Mouse (Mus musculus): ENCODE data around the gene Gm128. TPM values are rescaled to one million over a fixed set of nuclear protein-coding genes. Genes with fewer than 3 reads are reported as not detected.

Gene Gm128
- polyA plus RNA-seq, 1 experiment from 2014 or later: not detected

DNA sequence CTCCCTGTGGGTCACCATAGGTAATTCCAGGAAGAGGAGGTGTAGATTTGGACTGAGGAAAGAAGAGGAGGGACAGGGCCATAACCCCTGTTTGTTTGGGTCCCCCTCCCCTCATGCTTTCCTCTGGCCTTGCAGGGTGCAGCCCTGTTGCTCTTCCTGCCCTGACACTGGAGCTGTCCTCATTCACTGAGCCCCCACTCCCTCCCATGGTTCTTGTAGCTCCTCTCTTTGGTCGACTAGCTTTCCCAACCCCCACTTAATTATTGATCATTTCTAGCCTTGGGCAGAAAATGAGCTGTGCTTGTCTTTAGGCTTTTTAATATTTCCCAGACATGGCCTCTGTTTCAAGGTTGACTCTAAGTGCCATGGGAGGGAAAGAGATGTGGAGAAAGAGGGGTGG, 42.7 kb upstream of the Gm128 start:
- Histone ChIP-seq H3K27ac (ENCODE audit: low read depth, low read length) (0 out of 2 replicates have a peak overlapping the region, but pooled peaks have one; percentile 95), H3K4me1 (ENCODE audit: control insufficient read depth, insufficient read depth, low read length) (peaks cover 11% of the 10 kb centered on the region), H3K4me3 (ENCODE audit: low read depth, low read length) (peak overlapping the region; percentile 67), H3K9me3 (replicated peaks; ENCODE audit: control insufficient read depth, low read length) (no peaks in the 10 kb centered on the region), H3K36me3 (ENCODE audit: control insufficient read depth, insufficient read depth, low read length) (peaks cover 20% of the 10 kb centered on the region), H3K9ac (ENCODE audit: low read length) (peak overlapping the region; percentile 87), H3K27me3 (replicated peaks; ENCODE audit: control insufficient read depth, insufficient read depth, low read length) (no peaks in the 10 kb centered on the region), H3K4me2 (ENCODE audit: low read length) (peak overlapping the region; percentile 63)
- no peak for DNase-seq (ENCODE audit: low spot score)
- ATAC-seq: no peak
- 17% methylated on average over 1 of the region's 1 CpGs for WGBS

DNA sequence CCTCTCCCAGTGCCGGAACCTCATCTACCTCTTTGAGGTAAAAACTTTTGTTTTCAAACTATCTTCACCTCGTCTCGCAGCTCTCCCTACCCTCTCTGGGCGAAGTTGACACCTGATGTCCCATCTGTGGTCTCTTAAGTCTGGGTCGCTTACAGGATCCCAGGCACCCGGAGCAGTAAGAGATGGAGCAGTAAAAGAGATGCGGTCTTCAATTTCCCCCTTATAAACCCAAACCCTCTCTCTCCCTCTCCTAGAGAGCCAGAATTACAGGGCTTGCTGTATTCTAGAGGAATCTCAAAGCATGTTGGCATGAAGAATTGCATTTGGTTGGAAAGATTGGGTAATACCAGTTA, 42.2 kb upstream of the Gm128 start:
- 2% methylated on average over 7 of the region's 7 CpGs for WGBS
- Histone ChIP-seq H3K9me3 (replicated peaks; ENCODE audit: control insufficient read depth, low read length) (no peaks in the 10 kb centered on the region), H3K36me3 (ENCODE audit: control insufficient read depth, insufficient read depth, low read length) (peaks cover 16% of the 10 kb centered on the region), H3K9ac (ENCODE audit: low read length) (peak overlapping the region; percentile 87), H3K27ac (ENCODE audit: low read depth, low read length) (peak overlapping the region; percentile 95), H3K27me3 (replicated peaks; ENCODE audit: control insufficient read depth, insufficient read depth, low read length) (no peaks in the 10 kb centered on the region), H3K4me3 (ENCODE audit: low read depth, low read length) (peak overlapping the region; percentile 67), H3K4me1 (ENCODE audit: control insufficient read depth, insufficient read depth, low read length) (peaks cover 11% of the 10 kb centered on the region), H3K4me2 (ENCODE audit: low read length) (peak overlapping the region; percentile 63)
- ATAC-seq (no peak), DNase-seq (ENCODE audit: low spot score) (no peak)

- peak overlapping the region; percentile 87 for H3K9ac ChIP-seq (ENCODE audit: low read length)
- WGBS: 0% methylated on average over 51 of the region's 51 CpGs
- H3K9me3 ChIP-seq (replicated peaks; ENCODE audit: control insufficient read depth, low read length): no peaks in the 10 kb centered on the region
- DNase-seq (ENCODE audit: low spot score): peak; percentile 88
- no peaks in the 10 kb centered on the region for H3K27me3 ChIP-seq (replicated peaks; ENCODE audit: control insufficient read depth, insufficient read depth, low read length)
- H3K27ac ChIP-seq (ENCODE audit: low read depth, low read length): peak overlapping the region; percentile 95
- H3K4me3 ChIP-seq (ENCODE audit: low read depth, low read length): peak overlapping the region; percentile 67
- peaks cover 11% of the 10 kb centered on the region for H3K4me1 ChIP-seq (ENCODE audit: control insufficient read depth, insufficient read depth, low read length)
- peaks cover 13% of the 10 kb centered on the region for H3K36me3 ChIP-seq (ENCODE audit: control insufficient read depth, insufficient read depth, low read length)
- ATAC-seq: peak; percentile 73
- peak overlapping the region; percentile 63 for H3K4me2 ChIP-seq (ENCODE audit: low read length)
Measured at GRCm38 (mm10) chr3:95282865-95283588, 41.6 kb upstream of the Gm128 start.

DNA sequence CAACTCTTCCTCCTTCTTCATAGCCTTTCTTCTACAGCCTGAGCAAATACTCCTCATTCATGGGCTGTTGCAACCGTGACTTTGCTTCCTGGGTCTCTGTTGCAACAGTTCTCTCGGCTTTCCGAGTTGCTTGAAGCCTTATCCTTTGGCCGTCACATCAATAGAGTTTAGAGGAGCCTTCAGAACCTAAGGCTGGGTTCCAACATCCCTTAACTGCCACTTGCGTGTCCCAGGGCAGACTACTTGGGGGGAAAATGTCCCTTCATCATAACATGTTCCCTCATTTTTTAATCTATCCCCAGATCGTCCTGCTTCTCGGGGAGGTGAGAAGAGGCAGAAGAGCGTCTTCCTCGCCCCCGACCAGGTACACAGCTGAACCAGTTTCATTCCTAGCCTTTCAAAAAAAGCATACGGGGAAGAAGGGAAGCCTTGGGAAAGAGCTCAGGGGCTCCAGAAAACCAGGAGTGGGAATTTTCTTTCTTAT, 41.0 kb upstream of the Gm128 start:
- H3K4me1 ChIP-seq (ENCODE audit: control insufficient read depth, insufficient read depth, low read length): peaks cover 11% of the 10 kb centered on the region
- peak overlapping the region; percentile 87 for H3K9ac ChIP-seq (ENCODE audit: low read length)
- under 1% methylated on average over 11 of the region's 11 CpGs for WGBS
- peak overlapping the region; percentile 67 for H3K4me3 ChIP-seq (ENCODE audit: low read depth, low read length)
- H3K36me3 ChIP-seq (ENCODE audit: control insufficient read depth, insufficient read depth, low read length): peaks cover 7% of the 10 kb centered on the region; the same call in 1 of the 2 replicates
- DNase-seq (ENCODE audit: low spot score) (peak; percentile 46), ATAC-seq (peak; percentile 8; the same call in 1 of the 2 replicates)
- H3K9me3 ChIP-seq (replicated peaks; ENCODE audit: control insufficient read depth, low read length): no peaks in the 10 kb centered on the region
- H3K4me2 ChIP-seq (ENCODE audit: low read length): peak overlapping the region; percentile 63
- peak overlapping the region; percentile 95 for H3K27ac ChIP-seq (ENCODE audit: low read depth, low read length)
- H3K27me3 ChIP-seq (replicated peaks; ENCODE audit: control insufficient read depth, insufficient read depth, low read length): no peaks in the 10 kb centered on the region

- Histone ChIP-seq H3K9me3 (replicated peaks; ENCODE audit: control insufficient read depth, low read length) (no peaks in the 10 kb centered on the region), H3K27ac (ENCODE audit: low read depth, low read length) (peak within 1 kb of the TSS; percentile 95), H3K9ac (ENCODE audit: low read length) (peak within 1 kb of the TSS; percentile 87), H3K4me3 (ENCODE audit: low read depth, low read length) (peak within 1 kb of the TSS; percentile 67), H3K4me2 (ENCODE audit: low read length) (peak within 1 kb of the TSS; percentile 63), H3K4me1 (ENCODE audit: control insufficient read depth, insufficient read depth, low read length) (peaks cover 11% of the 10 kb centered on the region), H3K36me3 (ENCODE audit: control insufficient read depth, insufficient read depth, low read length) (0 out of 2 replicates have a peak, but pooled peaks cover 3% of the 10 kb centered on the region), H3K27me3 (replicated peaks; ENCODE audit: control insufficient read depth, insufficient read depth, low read length) (no peaks in the 10 kb centered on the region)
- DNase-seq (ENCODE audit: low spot score) (peak; percentile 99), ATAC-seq (peak; percentile 94)
- under 1% methylated on average over 53 of the region's 53 CpGs for WGBS
Measured at GRCm38 (mm10) chr3:95281216-95282126, 40.1 kb upstream of the Gm128 start, which contains the start of the genes Mindy1 and Prune1. TSS of gene Mindy1 (plus strand) at chr3:95281345. TSS of gene Prune1 (minus strand) at chr3:95282076.

DNA sequence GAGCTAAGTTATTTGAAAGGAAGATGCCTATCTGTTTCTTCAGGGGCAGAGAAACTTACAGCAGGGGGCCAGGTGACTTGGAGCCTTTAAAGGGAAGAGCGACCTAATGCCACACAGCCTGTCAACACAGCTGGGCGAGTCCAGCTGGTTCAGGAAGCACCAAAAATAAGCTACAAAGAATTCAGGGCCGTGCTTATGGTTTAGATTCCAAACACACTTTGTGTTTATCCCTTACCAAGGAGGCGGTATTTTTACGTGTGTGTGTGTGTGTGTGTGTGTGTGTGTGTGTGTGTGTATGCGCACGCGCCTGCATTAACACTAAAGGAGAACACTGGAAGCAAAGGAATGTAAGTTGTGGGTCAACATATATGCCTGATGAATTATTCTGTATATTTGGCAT, 39.3 kb upstream of the Gm128 start:
- ATAC-seq (no peak), DNase-seq (ENCODE audit: low spot score) (peak; percentile 35)
- WGBS: 34% methylated on average over 8 of the region's 8 CpGs
- no peaks in the 10 kb centered on the region for H3K9me3 ChIP-seq (replicated peaks; ENCODE audit: control insufficient read depth, low read length)
- H3K4me2 ChIP-seq (ENCODE audit: low read length): peak overlapping the region; percentile 63
- H3K36me3 ChIP-seq (ENCODE audit: control insufficient read depth, insufficient read depth, low read length): 0 out of 2 replicates have a peak, but pooled peaks cover 3% of the 10 kb centered on the region
- H3K27ac ChIP-seq (ENCODE audit: low read depth, low read length): no peak overlapping the region; the same call in none of the 2 replicates
- H3K4me3 ChIP-seq (ENCODE audit: low read depth, low read length): peak overlapping the region; percentile 67
- H3K27me3 ChIP-seq (replicated peaks; ENCODE audit: control insufficient read depth, insufficient read depth, low read length): no peaks in the 10 kb centered on the region
- peak overlapping the region; percentile 73 for H3K9ac ChIP-seq (ENCODE audit: low read length)
- H3K4me1 ChIP-seq (ENCODE audit: control insufficient read depth, insufficient read depth, low read length): peaks cover 11% of the 10 kb centered on the region

GRCm38 (mm10) chr3:95277149-95277551, 35.8 kb upstream of the Gm128 start:
- Histone ChIP-seq H3K27ac (ENCODE audit: low read depth, low read length) (no peak overlapping the region), H3K27me3 (replicated peaks; ENCODE audit: control insufficient read depth, insufficient read depth, low read length) (no peaks in the 10 kb centered on the region), H3K36me3 (ENCODE audit: control insufficient read depth, insufficient read depth, low read length) (0 out of 2 replicates have a peak, but pooled peaks cover 3% of the 10 kb centered on the region), H3K4me1 (ENCODE audit: control insufficient read depth, insufficient read depth, low read length) (no peaks in the 10 kb centered on the region; the same call in 1 of the 2 replicates), H3K4me3 (ENCODE audit: low read depth, low read length) (no peak overlapping the region), H3K4me2 (ENCODE audit: low read length) (no peak overlapping the region), H3K9ac (ENCODE audit: low read length) (no peak overlapping the region), H3K9me3 (replicated peaks; ENCODE audit: control insufficient read depth, low read length) (no peaks in the 10 kb centered on the region)
- no peak for DNase-seq (ENCODE audit: low spot score)
- no peak for ATAC-seq
- WGBS: 92% methylated on average over 1 of the region's 1 CpGs

- no peak for ATAC-seq
- DNase-seq (ENCODE audit: low spot score): no peak
- 81% methylated on average over 5 of the region's 5 CpGs for WGBS
Measured at GRCm38 (mm10) chr3:95276428-95276934, 35.1 kb upstream of the Gm128 start.

More at GRCm38 (mm10) chr3:95276428-95276934, 35.1 kb upstream of the Gm128 start:
- H3K4me1 ChIP-seq (ENCODE audit: control insufficient read depth, insufficient read depth, low read length): no peaks in the 10 kb centered on the region
- no peak overlapping the region for H3K4me2 ChIP-seq (ENCODE audit: low read length)
- H3K9me3 ChIP-seq (replicated peaks; ENCODE audit: control insufficient read depth, low read length): no peaks in the 10 kb centered on the region
- H3K4me3 ChIP-seq (ENCODE audit: low read depth, low read length): no peak overlapping the region
- H3K27ac ChIP-seq (ENCODE audit: low read depth, low read length): no peak overlapping the region
- no peaks in the 10 kb centered on the region for H3K27me3 ChIP-seq (replicated peaks; ENCODE audit: control insufficient read depth, insufficient read depth, low read length)
- H3K9ac ChIP-seq (ENCODE audit: low read length): no peak overlapping the region
- H3K36me3 ChIP-seq (ENCODE audit: control insufficient read depth, insufficient read depth, low read length): 0 out of 2 replicates have a peak, but pooled peaks cover 3% of the 10 kb centered on the region
